Mouse (Mus musculus) limb, embryonic 11.5 days (tissue): ENCODE measurements at regions not wholly inside any gene's neighbourhood (a gene's known extent, or its start where the extent isn't known, plus 50 kb on each side); places are given as distances from the start of the nearest gene placed in this dataset.

ENCODE experiments used
- ATAC-seq: fragments of 200-750 bp; cut with Nextera tagmentation; 2 replicates; pipeline ENCODE4 v1.8.0; 2017; ENCODE audit warnings: low read depth; ENCODE audit not compliant: insufficient number of reproducible peaks, low FRiP score, low TSS enrichment
- DNase-seq: peaks from one replicate; pipeline ENCODE4 v3.0.0-alpha.2; 2015; ENCODE audit warnings: low spot score
- H3K27ac ChIP-seq: fragments of 300-500 bp; sonication (generic); replicated peaks from 2 replicates; pipeline ENCODE4 v1.5.1; 2014; ENCODE audit warnings: low read depth, mild to moderate bottlenecking, low read length
- H3K27me3 ChIP-seq: fragments of 300-500 bp; sonication (generic); 2 replicates; pipeline ENCODE4 v1.6.1; 2014; ENCODE audit warnings: mild to moderate bottlenecking, low read length, mixed read lengths; ENCODE audit not compliant: control insufficient read depth, insufficient read depth
- H3K36me3 ChIP-seq: fragments of 300-500 bp; sonication (generic); 2 replicates; pipeline ENCODE4 v1.6.1; 2014; ENCODE audit warnings: mild to moderate bottlenecking, low read length, moderate library complexity, mixed read lengths; ENCODE audit not compliant: control insufficient read depth, insufficient read depth
- H3K4me1 ChIP-seq: fragments of 300-500 bp; sonication (generic); 2 replicates; pipeline ENCODE4 v1.6.1; 2014; ENCODE audit warnings: low read length, mixed read lengths; ENCODE audit not compliant: control insufficient read depth, insufficient read depth
- H3K4me2 ChIP-seq: fragments of 300-500 bp; sonication (generic); 2 replicates; pipeline ENCODE4 v1.6.1; 2014; ENCODE audit warnings: low read depth, mild to moderate bottlenecking, moderate library complexity; ENCODE audit not compliant: severe bottlenecking
- H3K4me3 ChIP-seq: fragments of 300-500 bp; sonication (generic); 2 replicates; pipeline ENCODE4 v1.5.1; 2014; ENCODE audit warnings: low read depth, low read length
- H3K9ac ChIP-seq: fragments of 300-500 bp; sonication (generic); 2 replicates; pipeline ENCODE4 v1.6.1; 2014; ENCODE audit warnings: mild to moderate bottlenecking, low read length
- H3K9me3 ChIP-seq: fragments of 300-500 bp; sonication (generic); 2 replicates; pipeline ENCODE4 v1.6.1; 2016; ENCODE audit warnings: low read length; ENCODE audit not compliant: control insufficient read depth
- WGBS: fragments of 180-500 bp; shearing (Covaris S2); extraction: QIAGEN DNeasy Blood & Tissue Kit; methylation state at CpG from one replicate; pipeline ENCODE4 v1.1.7; 2014; 5-methylcytosine and 5-hydroxymethylcytosine counted together

GRCm38 (mm10) chr10:21789847-21790530, 92.0 kb upstream of the Sgk1 start:
- H3K36me3 ChIP-seq: no peaks in the 10 kb centered on the region
- H3K4me1 ChIP-seq: no peaks in the 10 kb centered on the region
- WGBS: 71% methylated on average over 17 of the region's 17 CpGs
- no peak overlapping the region for H3K4me2 ChIP-seq
- no peaks in the 10 kb centered on the region for H3K27me3 ChIP-seq
- DNase-seq (no peak), ATAC-seq (no peak)
- H3K4me3 ChIP-seq: no peak overlapping the region
- H3K9me3 ChIP-seq: no peaks in the 10 kb centered on the region
- no peak overlapping the region for H3K9ac ChIP-seq
- H3K27ac ChIP-seq: no peak overlapping the region

DNA sequence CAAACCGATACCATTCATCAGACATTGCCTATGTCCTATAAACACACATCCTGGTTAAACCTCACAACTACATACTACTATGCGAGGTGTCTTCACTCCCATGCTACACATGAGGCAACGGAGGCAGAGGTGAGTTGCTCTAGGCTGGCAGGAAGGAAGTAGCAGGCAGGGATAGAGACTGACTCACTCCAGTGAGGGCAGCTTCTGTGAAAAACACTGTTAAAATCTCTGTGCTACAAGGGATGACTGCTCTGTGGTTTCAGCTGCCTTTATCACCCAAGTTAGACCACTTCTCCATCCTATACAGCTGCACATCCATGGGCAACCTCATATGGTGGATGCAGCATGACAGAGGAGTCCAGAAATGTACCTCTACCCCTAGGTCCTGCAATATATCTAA, 91.0 kb upstream of the Sgk1 start:
- 91% methylated on average over 3 of the region's 3 CpGs for WGBS
- Histone ChIP-seq H3K4me3 (no peak overlapping the region), H3K4me1 (no peaks in the 10 kb centered on the region), H3K4me2 (no peak overlapping the region), H3K36me3 (no peaks in the 10 kb centered on the region), H3K27ac (no peak overlapping the region), H3K9ac (no peak overlapping the region), H3K27me3 (no peaks in the 10 kb centered on the region), H3K9me3 (no peaks in the 10 kb centered on the region)
- DNase-seq (no peak), ATAC-seq (no peak)

DNA sequence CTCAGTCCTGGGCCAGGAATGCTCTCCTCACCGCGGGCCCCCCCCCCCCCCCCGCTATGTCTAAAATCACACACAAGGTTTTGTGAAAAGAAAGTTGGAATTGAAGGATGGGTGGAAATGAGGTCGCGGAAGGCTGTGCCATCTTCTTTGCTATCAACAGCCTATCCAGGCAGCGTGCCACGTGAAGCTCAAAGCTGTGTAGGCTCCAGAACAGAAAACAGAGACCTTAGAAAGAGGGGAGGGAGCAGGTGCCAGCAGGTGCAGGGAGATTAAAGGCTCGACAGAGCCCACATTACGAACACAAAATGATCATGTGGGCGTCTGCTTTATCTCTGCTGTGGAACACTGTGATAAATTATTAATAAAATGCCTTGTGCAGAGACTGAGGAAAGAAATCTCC, 89.6 kb upstream of the Sgk1 start:
- Histone ChIP-seq H3K4me1 (no peaks in the 10 kb centered on the region), H3K27ac (no peak overlapping the region), H3K4me3 (no peak overlapping the region), H3K27me3 (no peaks in the 10 kb centered on the region), H3K4me2 (no peak overlapping the region), H3K9ac (no peak overlapping the region), H3K36me3 (no peaks in the 10 kb centered on the region), H3K9me3 (no peaks in the 10 kb centered on the region)
- 45% methylated on average over 10 of the region's 10 CpGs for WGBS
- no peak for DNase-seq
- ATAC-seq: no peak

DNA sequence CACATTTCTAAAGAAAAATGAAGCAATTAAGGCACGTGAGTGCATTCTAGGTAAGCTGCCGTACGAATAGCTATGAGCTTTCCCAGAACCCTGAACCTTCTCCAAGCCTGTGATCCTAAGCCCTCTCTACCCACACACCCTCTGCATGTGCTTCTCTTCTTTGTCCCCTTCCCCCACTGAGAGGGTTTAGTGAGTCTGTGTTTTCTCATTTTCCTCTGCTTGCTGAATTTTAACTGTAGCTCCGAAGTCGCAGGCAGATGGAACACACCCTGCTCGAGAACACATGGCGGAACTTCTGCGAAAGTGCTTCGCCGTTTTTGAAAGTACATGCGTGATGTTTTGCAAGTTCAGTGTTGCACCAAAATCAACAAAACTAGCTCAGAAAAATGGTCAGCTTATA, 88.3 kb upstream of the Sgk1 start:
- H3K36me3 ChIP-seq: no peaks in the 10 kb centered on the region
- no peak overlapping the region for H3K27ac ChIP-seq
- WGBS: 85% methylated on average over 11 of the region's 11 CpGs
- H3K4me3 ChIP-seq: no peak overlapping the region
- DNase-seq: no peak
- no peaks in the 10 kb centered on the region for H3K9me3 ChIP-seq
- no peak overlapping the region for H3K9ac ChIP-seq
- no peak overlapping the region for H3K4me2 ChIP-seq
- no peaks in the 10 kb centered on the region for H3K4me1 ChIP-seq
- H3K27me3 ChIP-seq: no peaks in the 10 kb centered on the region
- no peak for ATAC-seq

GRCm38 (mm10) chr10:21796386-21796785, 85.6 kb upstream of the Sgk1 start:
- Histone ChIP-seq H3K9me3 (no peaks in the 10 kb centered on the region), H3K27me3 (no peaks in the 10 kb centered on the region), H3K4me1 (no peaks in the 10 kb centered on the region), H3K4me3 (no peak overlapping the region), H3K4me2 (no peak overlapping the region), H3K36me3 (no peaks in the 10 kb centered on the region), H3K27ac (no peak overlapping the region), H3K9ac (no peak overlapping the region)
- ATAC-seq (no peak), DNase-seq (no peak)
- 91% methylated on average over 4 of the region's 4 CpGs for WGBS

DNA sequence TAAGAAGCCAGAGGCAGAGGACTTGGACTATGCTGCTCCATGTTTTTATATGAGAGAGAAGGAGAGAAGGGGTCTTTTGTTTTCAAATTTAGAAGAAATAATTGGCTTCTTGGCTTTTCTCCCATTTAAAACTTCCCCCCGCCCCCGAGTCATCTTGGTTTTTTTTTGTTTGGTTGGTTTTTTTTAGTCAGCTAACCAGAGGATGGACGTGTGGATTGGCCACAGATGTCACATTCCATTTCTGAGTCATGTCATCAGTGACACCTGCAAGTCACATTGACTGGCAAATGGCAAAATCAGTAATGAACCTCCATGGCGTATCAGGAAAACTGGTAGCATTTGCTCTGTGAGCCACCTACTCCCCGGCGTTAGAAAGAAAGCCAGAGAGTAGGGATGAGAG, 83.9 kb upstream of the Sgk1 start:
- WGBS: 85% methylated on average over 6 of the region's 6 CpGs
- Histone ChIP-seq H3K9me3 (no peaks in the 10 kb centered on the region), H3K4me3 (no peak overlapping the region), H3K27me3 (no peaks in the 10 kb centered on the region), H3K4me1 (no peaks in the 10 kb centered on the region), H3K36me3 (no peaks in the 10 kb centered on the region), H3K27ac (no peak overlapping the region), H3K9ac (no peak overlapping the region), H3K4me2 (no peak overlapping the region)
- DNase-seq (no peak), ATAC-seq (no peak)

GRCm38 (mm10) chr10:21801556-21801955, 80.4 kb upstream of the Sgk1 start:
- no peaks in the 10 kb centered on the region for H3K4me1 ChIP-seq
- no peak overlapping the region for H3K9ac ChIP-seq
- no peak for ATAC-seq
- no peak overlapping the region for H3K4me3 ChIP-seq
- WGBS: 88% methylated on average over 5 of the region's 5 CpGs
- no peak overlapping the region for H3K27ac ChIP-seq
- H3K27me3 ChIP-seq: no peaks in the 10 kb centered on the region
- H3K36me3 ChIP-seq: no peaks in the 10 kb centered on the region
- DNase-seq: no peak
- H3K4me2 ChIP-seq: no peak overlapping the region
- no peaks in the 10 kb centered on the region for H3K9me3 ChIP-seq

GRCm38 (mm10) chr10:21803184-21803583, 78.8 kb upstream of the Sgk1 start:
- Histone ChIP-seq H3K4me2 (no peak overlapping the region), H3K9me3 (no peaks in the 10 kb centered on the region), H3K36me3 (no peaks in the 10 kb centered on the region), H3K4me1 (no peaks in the 10 kb centered on the region), H3K4me3 (no peak overlapping the region), H3K27ac (no peak overlapping the region), H3K27me3 (no peaks in the 10 kb centered on the region), H3K9ac (no peak overlapping the region)
- no peak for ATAC-seq
- DNase-seq: no peak

DNA sequence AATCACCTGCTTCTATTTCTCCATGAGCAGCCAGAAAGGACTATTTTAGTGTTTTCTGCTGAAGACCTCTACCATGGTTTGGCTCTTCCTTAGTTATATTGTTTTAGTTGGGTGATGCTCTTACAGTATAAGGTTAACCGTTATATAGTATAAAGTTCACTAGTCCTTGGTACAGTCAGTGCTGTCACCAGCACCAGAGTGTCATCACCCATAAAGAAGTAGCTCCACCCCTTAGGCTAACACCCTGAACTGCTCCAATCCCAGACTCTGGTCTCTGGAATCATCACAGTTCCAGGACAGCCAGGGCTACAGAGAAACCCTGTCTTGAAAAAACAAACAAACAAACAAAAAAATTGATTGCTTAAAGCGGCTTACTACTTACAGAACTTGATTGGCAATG, 77.2 kb upstream of the Sgk1 start:
- DNase-seq (no peak), ATAC-seq (no peak)

More for the DNA sequence above, 77.2 kb upstream of the Sgk1 start:
- Histone ChIP-seq H3K27ac (no peak overlapping the region), H3K36me3 (no peaks in the 10 kb centered on the region), H3K4me2 (no peak overlapping the region), H3K9me3 (no peaks in the 10 kb centered on the region), H3K4me1 (no peaks in the 10 kb centered on the region), H3K9ac (no peak overlapping the region), H3K4me3 (no peak overlapping the region), H3K27me3 (no peaks in the 10 kb centered on the region)
- WGBS: 83% methylated on average over 2 of the region's 2 CpGs
